Mouse (Mus musculus) bone marrow, adult 2 months (tissue): ENCODE measurements around the gene Peak1. TPM values are rescaled to one million over a fixed set of nuclear protein-coding genes. Genes with fewer than 3 reads are reported as not detected.
"Not testable (repeated sequence)": the region's sequence is repeated elsewhere in the genome, so short reads cannot be mapped to it uniquely, and the experiment has no call there.

Experiments used
- H3K27ac ChIP-seq: fragments of 200-500 bp; 2 replicates; pipeline ENCODE4 v1.5.1; 2012; ENCODE audit warnings: low read depth, mild to moderate bottlenecking, control low read depth, inconsistent platforms, low read length; ENCODE audit not compliant: control insufficient read depth, poor library complexity, insufficient read depth
- H3K4me1 ChIP-seq: fragments of 200-500 bp; 2 replicates; pipeline ENCODE4 v1.6.1; 2011; ENCODE audit warnings: low read length; ENCODE audit not compliant: control insufficient read depth, insufficient read depth
- H3K4me3 ChIP-seq: fragments of 200-500 bp; replicated peaks from 2 replicates; pipeline ENCODE3; 2011; ENCODE audit warnings: mild to moderate bottlenecking, low read depth, low read length, control low read depth; ENCODE audit not compliant: control insufficient read depth
- CTCF ChIP-seq: fragments of 200-500 bp; IDR thresholded peaks from 2 replicates; pipeline ENCODE4 v1.5.1; 2011; ENCODE audit warnings: low read length, control low read depth; ENCODE audit not compliant: control insufficient read depth, insufficient read depth
- POLR2A ChIP-seq: fragments of 200-500 bp; IDR thresholded peaks from 2 replicates; pipeline ENCODE4 v1.6.1; 2011; ENCODE audit warnings: low read depth, mild to moderate bottlenecking, control low read depth, low read length, borderline replicate concordance; ENCODE audit not compliant: control insufficient read depth
- WGBS: fragments of 180-500 bp; shearing (Covaris S2); methylation state at CpG from one replicate; pipeline ENCODE4 v1.1.7; 2018; 5-methylcytosine and 5-hydroxymethylcytosine counted together
- polyA plus RNA-seq: library from polyadenylated mRNA; stranded (reverse); fragments of >200 nt; gene quantifications from 2 replicates; pipeline ENCODE4 v1.2.4, GENCODE M21; 2011; ENCODE audit warnings: low replicate concordance; ENCODE audit not compliant: missing spikeins, insufficient read depth, insufficient read length

The Peak1 gene
- polyA plus RNA-seq, 1 experiment = 7.4 TPM

DNA sequence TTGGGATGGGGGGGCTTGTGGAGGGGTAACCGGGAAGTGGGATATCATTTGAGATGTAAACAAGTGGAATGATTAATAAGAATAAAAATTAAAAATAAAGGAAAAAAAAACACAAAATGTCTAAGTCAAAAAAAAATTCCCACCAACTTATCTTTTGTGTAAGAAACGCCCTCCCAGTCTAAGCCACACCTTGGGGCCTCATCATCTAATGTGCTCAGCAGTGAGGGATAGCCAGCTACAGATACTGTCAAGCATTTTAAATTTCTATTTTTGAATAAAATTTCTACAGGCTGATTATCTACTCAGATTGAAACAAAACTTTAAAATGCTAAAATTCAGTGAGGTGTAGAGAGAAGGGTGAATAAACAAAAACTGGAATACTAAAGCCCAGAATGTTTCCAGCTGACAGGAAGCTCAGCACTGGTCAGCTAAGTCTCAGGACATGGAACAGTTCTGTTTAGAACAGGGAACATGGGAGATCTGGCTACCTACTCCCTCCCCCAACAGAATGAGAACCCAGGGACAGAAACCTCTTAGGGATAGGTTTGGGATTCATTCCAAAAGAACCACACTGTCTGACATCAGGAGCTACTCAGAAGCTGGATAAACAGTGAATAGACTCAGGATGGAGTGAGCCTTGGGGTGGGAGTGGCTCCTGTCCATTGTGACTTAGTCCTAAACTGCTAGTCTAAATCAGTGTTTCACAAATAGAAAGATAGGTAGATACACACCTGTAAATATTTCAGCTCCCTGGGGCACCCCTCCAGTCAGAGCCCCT is 35.4 kb upstream of the Peak1 start:
- Histone ChIP-seq H3K4me1 (no peaks in the 10 kb centered on the region), H3K4me3 (no peak overlapping the region), H3K27ac (no peak overlapping the region)
- TF ChIP-seq POLR2A (no peak), CTCF (no peak)
- 82% methylated on average over 2 of the region's 2 CpGs for WGBS

DNA sequence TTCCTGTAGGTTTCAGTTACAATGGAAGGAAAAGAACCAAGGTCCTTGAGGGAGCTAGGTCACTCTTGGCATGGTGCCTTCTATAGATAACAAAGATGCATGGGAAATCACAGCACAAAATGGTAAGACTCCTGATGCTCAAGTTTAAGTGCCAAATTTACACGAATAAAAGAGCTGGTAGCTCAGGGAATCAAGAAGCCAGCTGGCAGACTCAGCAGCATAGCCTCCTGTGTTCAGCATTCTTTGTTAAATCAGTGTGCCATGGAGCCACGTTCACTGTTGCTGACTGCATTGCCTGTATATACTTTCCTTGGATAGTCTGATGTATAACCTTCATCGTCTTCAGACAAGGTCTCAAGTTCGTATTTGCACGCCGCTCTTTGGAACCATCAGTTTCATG is 33.7 kb upstream of the Peak1 start:
- TF ChIP-seq POLR2A = no peak
- 89% methylated on average over 6 of the region's 6 CpGs for WGBS
- Histone ChIP-seq H3K27ac (no peak overlapping the region), H3K4me3 (no peak overlapping the region), H3K4me1 (no peaks in the 10 kb centered on the region)

DNA sequence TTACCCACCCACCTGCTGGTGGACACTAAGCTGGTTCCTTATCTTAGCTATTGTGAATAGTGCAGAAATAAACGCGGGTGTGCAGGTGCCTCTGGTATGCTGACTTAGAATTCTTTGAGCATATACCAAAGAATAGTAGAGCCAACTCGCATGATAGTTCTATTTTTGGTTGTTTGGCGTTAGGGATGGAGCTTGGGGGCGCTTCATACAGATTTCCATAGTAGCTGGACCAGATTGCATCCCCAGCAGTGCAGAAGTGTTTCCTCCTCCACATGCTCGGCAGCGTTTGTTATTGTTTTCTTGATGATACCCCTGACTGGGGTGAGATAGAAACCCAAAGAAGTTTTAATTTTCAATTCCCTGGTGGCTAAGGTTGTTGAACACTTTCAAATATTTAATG is 21.8 kb upstream of the Peak1 start:
- Histone ChIP-seq H3K4me1 (no peaks in the 10 kb centered on the region), H3K4me3 (no peak overlapping the region), H3K27ac (no peak overlapping the region)
- 85% methylated on average over 7 of the region's 7 CpGs for WGBS
- TF ChIP-seq POLR2A (no peak), CTCF (no peak)

DNA sequence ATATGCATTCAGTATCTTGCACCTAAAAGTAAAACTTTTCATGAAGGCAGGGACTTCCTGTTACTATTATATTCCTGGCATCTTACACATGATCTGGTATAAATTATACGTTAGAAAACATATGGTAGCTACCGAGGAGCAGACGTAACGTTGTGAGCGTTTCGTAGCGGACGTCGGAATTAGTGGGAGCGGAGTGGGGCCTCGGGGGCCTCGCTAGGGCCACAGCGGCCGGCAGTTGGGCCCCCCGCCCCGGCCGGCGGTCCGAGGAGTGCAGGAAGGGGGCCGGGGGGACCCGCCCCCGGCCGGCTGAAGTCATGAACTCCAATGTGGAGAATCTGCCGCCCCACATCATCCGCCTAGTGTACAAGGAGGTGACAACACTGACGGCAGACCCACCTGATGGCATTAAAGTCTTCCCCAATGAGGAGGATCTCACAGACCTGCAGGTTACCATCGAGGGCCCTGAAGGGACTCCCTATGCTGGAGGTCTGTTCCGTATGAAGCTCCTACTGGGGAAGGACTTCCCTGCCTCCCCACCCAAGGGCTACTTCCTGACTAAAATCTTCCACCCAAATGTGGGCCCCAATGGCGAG is 19.5 kb upstream of the Peak1 start:
- not testable (repeated sequence) for H3K27ac ChIP-seq, H3K4me3 ChIP-seq, H3K4me1 ChIP-seq
- WGBS = 92% methylated on average over 23 of the region's 29 CpGs

DNA sequence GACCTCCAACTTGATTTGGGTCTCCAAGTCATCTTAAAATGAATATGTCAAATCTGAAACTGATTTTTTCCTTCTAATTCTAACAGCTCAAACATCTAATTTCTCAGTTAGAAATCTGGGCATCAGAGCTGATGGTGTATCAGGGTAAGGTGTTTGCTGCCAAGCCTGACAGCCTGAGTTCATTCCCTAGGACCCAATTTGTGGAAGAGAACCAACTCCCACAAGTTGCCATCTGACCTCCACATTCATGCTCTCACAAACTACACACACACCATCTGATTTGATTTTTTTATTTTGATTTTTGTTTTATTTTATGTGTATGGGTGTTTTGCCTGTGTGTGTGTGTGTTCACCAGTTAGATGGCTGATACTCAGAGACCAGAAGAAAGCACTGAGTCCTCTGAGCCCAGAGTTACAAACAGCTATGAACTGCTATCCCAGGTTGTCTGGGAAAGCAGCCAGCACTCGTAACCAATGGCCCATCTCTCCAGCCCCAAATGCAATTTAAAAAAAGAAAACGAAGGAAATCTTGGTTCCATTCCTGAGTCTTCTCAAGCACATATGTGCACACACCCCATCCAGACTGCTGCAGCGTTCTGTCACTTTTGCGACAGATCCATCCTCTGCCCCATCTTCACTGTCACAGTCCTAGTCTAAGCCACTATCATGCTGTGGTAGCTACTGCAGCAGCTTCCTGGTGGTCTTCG is 18.1 kb upstream of the Peak1 start:
- Histone ChIP-seq H3K4me3 (no peak overlapping the region), H3K4me1 (no peaks in the 10 kb centered on the region), H3K27ac (no peak overlapping the region)
- TF ChIP-seq CTCF (no peak), POLR2A (no peak)
- 82% methylated on average over 5 of the region's 5 CpGs for WGBS

DNA sequence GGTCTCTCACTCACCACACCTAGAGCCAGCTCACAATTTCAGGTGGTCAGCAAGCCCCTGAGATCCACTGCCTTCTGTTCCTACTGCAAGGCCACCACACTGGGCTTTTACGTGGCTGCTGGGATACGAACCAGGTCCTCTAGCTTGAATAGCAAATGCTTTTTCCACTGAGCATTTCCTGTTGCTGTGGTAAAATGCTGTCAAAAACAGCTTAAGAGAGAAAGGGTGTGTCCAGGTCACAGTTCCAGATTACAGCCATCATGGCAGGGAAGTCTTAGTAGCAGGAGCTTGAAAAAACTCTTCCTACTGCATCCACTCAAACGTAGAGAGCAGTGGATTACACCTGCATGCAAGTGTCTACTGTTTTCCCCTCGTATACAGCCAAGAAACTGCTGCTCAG is 7.0 kb upstream of the Peak1 start:
- no peak overlapping the region for H3K4me3 ChIP-seq
- H3K4me1 ChIP-seq = no peaks in the 10 kb centered on the region
- WGBS = 68% methylated on average over 4 of the region's 4 CpGs
- TF ChIP-seq CTCF = no peak
- TF ChIP-seq POLR2A = no peak
- no peak overlapping the region for H3K27ac ChIP-seq

DNA sequence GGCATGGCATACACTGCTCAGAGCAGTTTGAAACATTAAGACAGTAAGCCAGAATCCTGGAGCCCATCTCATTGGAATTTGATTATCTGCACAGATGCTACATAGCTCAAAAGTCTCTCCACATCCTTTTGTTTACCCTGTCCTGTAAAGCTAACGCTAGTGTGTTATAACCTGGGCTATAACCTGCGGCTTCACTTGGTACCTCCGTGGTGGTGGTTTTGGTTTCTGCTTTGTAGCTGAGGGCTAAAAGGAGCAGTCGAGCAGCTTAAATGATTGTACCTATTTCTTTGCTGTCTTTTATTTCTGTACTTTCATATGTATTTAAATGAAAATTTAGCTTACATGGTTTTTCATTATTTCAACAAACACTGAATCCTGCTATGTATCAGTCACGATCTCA is 4.1 kb upstream of the Peak1 start:
- Histone ChIP-seq H3K4me1 (no peaks in the 10 kb centered on the region), H3K4me3 (no peak overlapping the region), H3K27ac (no peak overlapping the region)
- WGBS = 64% methylated on average over 5 of the region's 5 CpGs
- TF ChIP-seq CTCF (no peak), POLR2A (no peak)

DNA sequence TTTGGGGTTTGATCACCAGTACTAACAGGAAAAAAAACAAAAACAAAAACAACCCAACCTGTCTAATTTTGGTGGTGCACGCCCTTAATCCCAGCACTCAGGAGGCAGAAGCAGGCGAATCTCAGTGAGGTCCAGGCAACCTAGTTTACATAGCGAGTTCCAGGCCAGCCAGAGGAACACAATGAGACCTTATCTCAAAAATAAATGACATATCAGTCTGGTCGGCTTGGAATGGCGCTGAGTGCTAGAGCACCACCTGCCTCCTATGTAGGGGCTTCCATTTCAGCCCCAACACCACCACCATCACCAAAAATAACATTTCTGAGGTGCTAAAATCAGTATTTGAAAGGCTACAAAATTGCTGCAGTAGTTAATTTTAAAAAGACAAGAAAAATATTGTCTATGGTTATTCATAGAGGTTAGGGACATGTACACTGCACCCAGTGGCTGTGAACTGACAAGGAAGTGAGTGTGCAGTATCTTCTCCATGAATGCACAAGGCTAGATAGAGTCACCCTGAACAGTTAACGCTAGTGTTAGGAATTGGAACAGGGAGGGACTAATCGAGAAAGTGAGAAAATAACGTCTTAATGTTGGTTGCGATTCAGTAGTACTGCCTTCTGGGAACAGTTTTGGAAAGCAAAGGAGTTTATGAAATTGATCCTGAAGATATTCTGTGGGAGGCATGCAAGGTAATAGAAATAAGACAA is 3.2 kb upstream of the Peak1 start:
- Histone ChIP-seq H3K27ac (no peak overlapping the region), H3K4me1 (no peaks in the 10 kb centered on the region), H3K4me3 (no peak overlapping the region)
- WGBS = 55% methylated on average over 9 of the region's 9 CpGs
- TF ChIP-seq POLR2A (no peak), CTCF (no peak)

DNA sequence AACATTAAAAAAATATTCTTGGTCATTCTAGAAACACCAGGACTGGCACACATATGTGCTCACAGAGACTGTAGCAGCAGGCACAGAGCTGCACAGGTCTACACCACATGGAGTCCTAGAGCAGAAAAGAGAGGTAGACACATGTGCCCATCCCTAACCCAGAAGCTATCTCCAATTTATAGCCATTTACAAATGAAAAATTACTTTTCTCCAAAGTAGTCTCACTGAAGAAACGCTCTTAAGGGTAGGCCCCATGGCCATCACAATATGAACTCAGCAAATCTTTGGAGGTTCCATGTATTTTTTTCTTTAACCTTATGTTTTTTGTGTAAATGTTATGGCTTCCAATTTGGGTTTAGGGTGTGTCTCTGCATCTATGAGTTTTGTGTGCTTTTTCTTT is 2.4 kb upstream of the Peak1 start:
- Histone ChIP-seq H3K4me3 (no peak overlapping the region), H3K4me1 (no peaks in the 10 kb centered on the region), H3K27ac (no peak overlapping the region)
- TF ChIP-seq CTCF (no peak), POLR2A (no peak)
- WGBS = 65% methylated on average over 1 of the region's 1 CpGs
